Mouse (Mus musculus) kidney, adult 2 months (tissue): ENCODE results near the gene Crxos. TPM values are rescaled to one million over a fixed set of nuclear protein-coding genes. Genes with fewer than 3 reads are reported as not detected.
"Not testable (repeated sequence)": the region's sequence is repeated elsewhere in the genome, so short reads cannot be mapped to it uniquely, and the experiment has no call there.

Source experiments
- DNase-seq: peaks from one replicate; pipeline ENCODE4 v3.0.0; 2021
- H3K27ac ChIP-seq: fragments of 200-500 bp; 2 replicates; pipeline ENCODE4 v1.5.1; 2012; ENCODE audit warnings: low read depth, low read length, control low read depth, inconsistent platforms; ENCODE audit not compliant: insufficient read depth
- H3K27me3 ChIP-seq: fragments of 200-500 bp; replicated peaks from 2 replicates; pipeline ENCODE4 v1.6.1; 2012; ENCODE audit warnings: mild to moderate bottlenecking, moderate library complexity, low read length, inconsistent platforms; ENCODE audit not compliant: control insufficient read depth, insufficient read depth
- H3K36me3 ChIP-seq: fragments of 200-500 bp; 2 replicates; pipeline ENCODE4 v1.6.1; 2012; ENCODE audit warnings: mild to moderate bottlenecking, moderate library complexity, low read length, inconsistent platforms; ENCODE audit not compliant: control insufficient read depth, insufficient read depth
- H3K4me1 ChIP-seq: fragments of 200-500 bp; 2 replicates; pipeline ENCODE4 v1.6.1; 2011; ENCODE audit warnings: low read length; ENCODE audit not compliant: control insufficient read depth, insufficient read depth
- H3K4me3 ChIP-seq: fragments of 200-500 bp; 2 replicates; pipeline ENCODE4 v1.5.1; 2011; ENCODE audit warnings: mild to moderate bottlenecking, low read depth, low read length, control low read depth; ENCODE audit not compliant: insufficient read depth
- CTCF ChIP-seq: fragments of 200-500 bp; conservative IDR thresholded peaks from 2 replicates; pipeline ENCODE4 v1.5.1; 2011; ENCODE audit warnings: low read depth, mild to moderate bottlenecking, control low read depth, low read length, moderate library complexity, mixed read lengths; ENCODE audit not compliant: insufficient read depth, insufficient read length
- POLR2A ChIP-seq: fragments of 200-500 bp; IDR thresholded peaks from one replicate; pipeline ENCODE4 v1.6.1; 2011; ENCODE audit warnings: low read depth, low read length, control low read depth
- WGBS: fragments of 180-500 bp; shearing (Covaris S2); methylation state at CpG from one replicate; pipeline ENCODE4 v1.1.7; 2018; 5-methylcytosine and 5-hydroxymethylcytosine counted together
- polyA plus RNA-seq: library from polyadenylated mRNA; depleted of rRNA; stranded (reverse); fragments of >200 nt; gene quantifications from 2 replicates; pipeline ENCODE4 v1.2.3, GENCODE M21; 2012

The Crxos gene
- polyA plus RNA-seq, 1 experiment = not detected

- TF ChIP-seq POLR2A (no peak), CTCF (peak; percentile 72)
- DNase-seq = peak; percentile 63
- 2% methylated on average over 4 of the region's 4 CpGs for WGBS
- no peak overlapping the region for H3K4me3 ChIP-seq
- H3K27me3 ChIP-seq = no peaks in the 10 kb centered on the region
- H3K36me3 ChIP-seq = no peaks in the 10 kb centered on the region
- no peaks in the 10 kb centered on the region for H3K4me1 ChIP-seq
- H3K27ac ChIP-seq = no peak overlapping the region
Observed at GRCm38 (mm10) chr7:15912183-15912582, 29.8 kb downstream of the Crxos start.

DNA sequence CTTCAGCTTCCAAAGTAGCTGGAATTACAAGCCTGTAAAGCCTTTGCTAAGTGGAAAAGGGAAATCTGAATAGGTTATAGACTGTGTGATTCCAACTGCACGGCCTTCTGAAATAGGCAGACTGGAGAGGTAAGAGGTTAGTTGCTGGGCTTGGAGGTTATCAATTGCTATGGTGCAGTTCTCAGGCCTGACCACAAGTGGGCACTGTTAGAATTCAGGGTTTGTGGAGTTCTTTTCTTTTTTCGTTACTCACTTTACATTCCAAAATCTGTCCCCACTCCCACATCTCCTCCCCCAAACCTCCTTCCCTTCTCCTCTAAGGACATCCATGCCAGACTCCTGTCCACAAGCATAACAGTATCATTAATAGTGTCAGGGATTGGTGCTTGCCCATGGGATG is 31.8 kb downstream of the Crxos start:
- peak; percentile 60 for TF ChIP-seq CTCF
- no peak for TF ChIP-seq POLR2A
- Histone ChIP-seq H3K27me3 (no peaks in the 10 kb centered on the region), H3K27ac (no peak overlapping the region), H3K4me3 (no peak overlapping the region), H3K36me3 (no peaks in the 10 kb centered on the region), H3K4me1 (no peaks in the 10 kb centered on the region)
- DNase-seq = peak; percentile 21
- WGBS = 20% methylated on average over 2 of the region's 2 CpGs

DNA sequence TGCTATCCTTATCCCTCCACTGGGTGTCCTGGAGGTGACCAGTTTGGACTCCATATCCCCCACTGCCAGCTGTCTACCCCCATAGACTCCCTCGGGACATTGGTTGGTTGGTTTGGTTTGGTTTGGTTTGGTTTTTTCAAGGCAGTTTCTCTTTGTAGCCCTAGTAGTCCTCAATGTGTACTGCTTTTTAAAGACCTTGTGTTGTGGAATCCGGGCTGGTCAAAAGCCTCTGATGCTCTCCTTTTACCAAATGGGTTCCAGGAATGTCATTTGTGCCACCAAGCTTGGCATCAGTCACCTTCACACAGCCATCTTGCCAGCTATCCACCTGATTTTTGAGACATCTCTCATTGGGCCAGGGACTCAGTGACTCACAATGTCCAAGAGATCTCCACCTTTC is 32.3 kb downstream of the Crxos start:
- no peak overlapping the region for H3K27ac ChIP-seq
- H3K36me3 ChIP-seq = no peaks in the 10 kb centered on the region
- no peak for DNase-seq
- H3K4me1 ChIP-seq = no peaks in the 10 kb centered on the region
- no peak for TF ChIP-seq CTCF
- no peak for TF ChIP-seq POLR2A
- H3K4me3 ChIP-seq = no peak overlapping the region
- WGBS = 98% methylated on average over 2 of the region's 2 CpGs
- no peaks in the 10 kb centered on the region for H3K27me3 ChIP-seq

DNA sequence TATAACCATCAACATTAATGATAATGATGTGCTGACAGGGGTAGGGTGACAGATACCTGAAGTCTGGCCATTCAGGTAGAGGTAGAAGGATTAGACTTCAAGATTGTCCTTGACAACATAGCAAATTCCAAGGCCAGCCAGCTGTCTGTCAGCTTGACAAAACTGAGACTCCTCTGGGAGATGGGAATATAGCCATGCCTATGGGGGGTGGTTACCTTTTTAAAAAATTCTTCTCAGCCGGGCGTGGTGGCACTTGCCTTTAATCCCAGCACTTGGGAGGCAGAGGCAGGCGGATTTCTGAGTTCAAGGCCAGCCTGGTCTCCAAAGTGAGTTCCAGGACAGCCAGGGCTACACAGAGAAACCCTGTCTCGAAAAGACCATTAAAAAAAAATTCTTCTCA is 33.3 kb downstream of the Crxos start:
- 89% methylated on average over 4 of the region's 4 CpGs for WGBS
- H3K27me3 ChIP-seq, DNase-seq, H3K4me3 ChIP-seq, H3K27ac ChIP-seq, H3K36me3 ChIP-seq, H3K4me1 ChIP-seq: not testable (repeated sequence)

DNA sequence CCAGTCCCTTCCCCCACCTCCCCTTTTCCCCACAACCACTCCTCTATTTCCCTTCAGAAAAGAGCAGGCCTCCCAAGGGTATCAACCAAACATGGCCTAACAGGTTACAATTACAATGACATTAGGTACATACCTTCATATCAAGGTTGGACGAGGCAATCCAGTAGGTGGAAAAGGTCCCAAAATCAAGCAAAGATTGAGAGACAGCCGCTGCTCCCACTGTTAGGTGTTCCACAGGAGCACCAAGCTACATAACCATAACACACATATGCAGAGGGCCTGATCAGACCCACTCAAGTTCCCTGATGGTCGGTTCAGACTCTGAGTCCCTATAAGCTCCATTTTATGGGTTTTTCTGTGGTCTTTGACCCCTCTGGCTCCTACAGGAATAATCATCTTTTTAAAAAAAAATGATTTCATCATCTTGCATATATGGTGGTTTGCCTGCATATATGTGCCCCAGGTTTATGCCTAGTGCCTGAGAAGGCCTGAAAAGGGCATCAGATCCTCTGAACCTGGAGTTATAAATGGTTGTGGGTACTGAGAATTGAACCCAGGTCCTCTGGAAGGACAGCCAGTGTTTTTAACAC is 33.8 kb downstream of the Crxos start:
- DNase-seq = no peak

DNA sequence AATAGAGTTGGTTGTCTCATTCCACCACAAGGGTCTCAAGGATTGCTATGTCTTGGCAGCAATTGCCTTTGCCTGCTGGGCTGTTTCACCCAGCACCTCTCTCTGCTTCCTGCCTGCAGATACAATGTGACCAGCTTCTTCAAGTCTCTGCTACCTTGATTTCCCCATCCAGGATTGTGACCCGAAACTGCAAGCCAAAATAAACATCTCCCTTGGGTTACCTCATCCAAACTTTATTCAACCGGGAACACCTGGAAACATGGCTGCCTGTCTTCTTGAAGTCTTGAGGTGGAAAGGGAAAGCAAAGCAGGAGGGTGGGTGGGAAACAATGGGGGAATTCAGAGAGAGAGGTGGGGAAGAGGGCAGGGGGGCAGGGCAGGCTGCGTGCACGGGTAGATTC is 34.6 kb downstream of the Crxos start:
- H3K4me3 ChIP-seq = no peak overlapping the region
- no peak overlapping the region for H3K27ac ChIP-seq
- H3K27me3 ChIP-seq = no peaks in the 10 kb centered on the region
- no peak for DNase-seq
- no peaks in the 10 kb centered on the region for H3K36me3 ChIP-seq
- TF ChIP-seq POLR2A = no peak
- no peak for TF ChIP-seq CTCF
- WGBS = 76% methylated on average over 4 of the region's 4 CpGs
- H3K4me1 ChIP-seq = no peaks in the 10 kb centered on the region

More for the DNA sequence above, 33.8 kb downstream of the Crxos start:
- Histone ChIP-seq H3K36me3 (no peaks in the 10 kb centered on the region), H3K4me3 (no peak overlapping the region), H3K27ac (no peak overlapping the region), H3K4me1 (no peaks in the 10 kb centered on the region), H3K27me3 (no peaks in the 10 kb centered on the region)
- WGBS = 78% methylated on average over 3 of the region's 3 CpGs
- TF ChIP-seq CTCF (no peak), POLR2A (no peak)

GRCm38 (mm10) chr7:15918371-15918770 is 36.0 kb downstream of the Crxos start:
- peak; percentile 39 for DNase-seq
- Histone ChIP-seq H3K27ac (no peak overlapping the region), H3K4me3 (no peak overlapping the region), H3K27me3 (no peaks in the 10 kb centered on the region), H3K36me3 (no peaks in the 10 kb centered on the region), H3K4me1 (peaks cover 4% of the 10 kb centered on the region; the same call in 1 of the 2 replicates)
- no peak for TF ChIP-seq CTCF
- TF ChIP-seq POLR2A = no peak
